8 mouse cellular contexts compared by ENCODE assay signal in the genomic region with DNA sequence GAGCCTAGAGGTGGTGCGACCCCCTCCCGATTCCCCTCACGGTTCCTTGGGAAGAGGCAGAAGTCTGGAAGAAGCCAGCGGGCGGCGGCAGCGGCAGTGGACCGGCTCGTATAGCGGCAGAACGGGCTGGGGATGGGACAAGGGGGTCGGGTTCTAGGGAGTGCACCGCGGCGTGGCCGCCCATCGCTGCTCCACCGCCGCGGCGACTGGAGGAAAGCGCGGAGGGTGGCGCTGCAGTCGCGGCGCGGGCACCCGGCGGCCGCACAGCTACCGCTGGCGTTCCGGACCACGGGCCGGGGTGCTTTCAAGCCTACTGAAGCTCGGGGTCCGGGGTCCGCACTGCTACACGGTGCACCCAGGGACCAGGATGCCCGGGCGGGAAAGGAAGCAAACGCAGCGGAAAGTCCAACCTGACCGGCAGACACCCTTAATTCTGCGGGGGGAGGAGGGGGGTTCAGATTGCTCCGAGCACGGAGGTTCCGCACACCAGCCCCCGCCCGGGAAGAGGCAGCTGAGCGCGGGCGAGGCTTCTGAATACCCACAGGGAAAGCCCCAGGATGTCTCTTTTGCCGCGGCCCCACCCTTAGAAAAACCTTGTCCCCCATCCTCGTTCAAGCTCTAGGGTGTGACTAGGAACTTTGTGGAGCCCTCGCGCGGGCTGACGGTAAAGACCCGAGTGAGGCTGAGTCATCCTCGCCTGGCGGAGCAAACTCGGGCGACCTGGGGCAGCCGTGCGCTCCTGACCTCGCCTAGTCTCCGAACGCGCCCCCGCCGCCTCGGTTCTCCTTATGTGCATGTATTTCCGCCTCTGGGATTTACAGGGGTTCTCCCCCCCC. TPM values are rescaled to one million over a fixed set of nuclear protein-coding genes. Genes with fewer than 3 reads are reported as not detected.
DNase-seq lines count a peak whose midpoint lies in the region; ATAC-seq and TF ChIP-seq lines count a peak whose summit lies in the region.

No protein-coding gene starts in this region.

- H3K4me3 ChIP-seq in lung, embryonic 16.5 days (ENCODE audit: low read length): peak overlapping the region; percentile 68
- H3K4me3 ChIP-seq in layer of hippocampus, adult 2 months: peak overlapping the region; percentile 89
- H3K4me3 ChIP-seq in midbrain, embryonic 11.5 days (ENCODE audit: low read depth, low read length): peak overlapping the region; percentile 50
- H3K4me3 ChIP-seq in testis, adult 2 months (ENCODE audit: control insufficient read depth, low read depth, low read length): peak overlapping the region; percentile 55

- TF ChIP-seq POLR2A in testis, adult 2 months (IDR thresholded peaks at IDR 0.05; ENCODE audit: control insufficient read depth, low read depth, low read length): no peak

- peak overlapping the region; percentile 97 for H3K4me2 ChIP-seq in lung, embryonic 16.5 days (ENCODE audit: low read depth, low read length)
- H3K4me2 ChIP-seq in midbrain, embryonic 11.5 days: peak overlapping the region; percentile 97

- no peak overlapping the region for H3K27ac ChIP-seq in lung, embryonic 16.5 days (ENCODE audit: low read length)
- peak overlapping the region; percentile 91 for H3K27ac ChIP-seq in layer of hippocampus, adult 2 months
- peak overlapping the region; percentile 79 for H3K27ac ChIP-seq in midbrain, embryonic 11.5 days (ENCODE audit: low read depth, low read length)
- no peak overlapping the region for H3K27ac ChIP-seq in testis, adult 2 months (ENCODE audit: control insufficient read depth, insufficient read depth, low read depth, low read length)

- 1% methylated on average over 75 of the region's 76 CpGs for WGBS in lung, embryonic 16.5 days
- WGBS in midbrain, embryonic 11.5 days: under 1% methylated on average over 70 of the region's 76 CpGs

- no peaks in the 10 kb centered on the region for H3K36me3 ChIP-seq in lung, embryonic 16.5 days (ENCODE audit: control insufficient read depth, insufficient read depth, low read length)
- no peaks in the 10 kb centered on the region for H3K36me3 ChIP-seq in midbrain, embryonic 11.5 days (ENCODE audit: control insufficient read depth, insufficient read depth, low read length)
- no peaks in the 10 kb centered on the region for H3K36me3 ChIP-seq in testis, adult 2 months (ENCODE audit: control insufficient read depth, insufficient read depth, low read length)

- H3K4me1 ChIP-seq in lung, embryonic 16.5 days (replicated peaks; ENCODE audit: control insufficient read depth, insufficient read depth, low read length): peaks cover 7% of the 10 kb centered on the region; the same call in 1 of the 2 replicates
- H3K4me1 ChIP-seq in midbrain, embryonic 11.5 days (ENCODE audit: control insufficient read depth, insufficient read depth, low read length): peaks cover 7% of the 10 kb centered on the region
- peaks cover 22% of the 10 kb centered on the region for H3K4me1 ChIP-seq in testis, adult 2 months (ENCODE audit: control insufficient read depth, insufficient read depth, low read length)

- H3K9ac ChIP-seq in lung, embryonic 16.5 days (ENCODE audit: low read length): peak overlapping the region; percentile 61
- H3K9ac ChIP-seq in midbrain, embryonic 11.5 days (ENCODE audit: low read length): peak overlapping the region; percentile 79

- H3K27me3 ChIP-seq in lung, embryonic 16.5 days (ENCODE audit: control insufficient read depth, insufficient read depth, low read depth, low read length): peaks cover 66% of the 10 kb centered on the region
- H3K27me3 ChIP-seq in midbrain, embryonic 11.5 days (ENCODE audit: control insufficient read depth, insufficient read depth, low read length): peaks cover 25% of the 10 kb centered on the region
- H3K27me3 ChIP-seq in testis, adult 2 months (ENCODE audit: control insufficient read depth, insufficient read depth, low read length): no peaks in the 10 kb centered on the region

- H3K9me3 ChIP-seq in lung, embryonic 16.5 days (ENCODE audit: control insufficient read depth, low read length): no peaks in the 10 kb centered on the region
- no peaks in the 10 kb centered on the region for H3K9me3 ChIP-seq in midbrain, embryonic 11.5 days (ENCODE audit: control insufficient read depth, low read length)

- peak; percentile 52 for TF ChIP-seq CTCF in layer of hippocampus, adult 2 months (conservative IDR thresholded peaks at IDR 0.05)
- TF ChIP-seq CTCF in testis, adult 2 months (IDR thresholded peaks at IDR 0.05; ENCODE audit: control insufficient read depth, insufficient read depth, insufficient replicate concordance, low read depth, low read length): no peak

- ATAC-seq in lung, embryonic 16.5 days (ENCODE audit: low read depth): peak; percentile 62
- peak; percentile 78 for ATAC-seq in midbrain, embryonic 11.5 days (ENCODE audit: low FRiP score)

- DNase-seq in lung, postnatal 25 days (ENCODE audit: low spot score): no peak
- peak; percentile 62 to 73 for DNase-seq in cerebellum, postnatal 10 days
- peak; percentile 56 to 60 for DNase-seq in frontal cortex, postnatal 36 days (ENCODE audit: low spot score in 2 of 2)
- peak in 1 of 2 experiments; percentile 58 for DNase-seq in layer of hippocampus, adult 2 months (ENCODE audit: low spot score in 2 of 2)
- DNase-seq in midbrain, embryonic 11.5 days (ENCODE audit: low spot score, missing footprints): peak; percentile 97
- DNase-seq in T-cell, adult 2 months (ENCODE audit: low spot score): no peak

RNA-seq across cellular contexts. Expression of a gene that starts 0.9 kb away (rescaled TPM):
- 0.64 and 0.98 TPM in 2 replicates for polyA plus RNA-seq in lung, embryonic 16.5 days (2015; fragmentation: Nextera tagmentation; extraction: Ambion mirVana)
- total RNA-seq in layer of hippocampus, adult 2 months (2021): 100 to 1,000 TPM in 1 of 2 experiments, 10 to 100 TPM in 1; 98.7 to 101 TPM
- polyA plus RNA-seq in midbrain, embryonic 11.5 days (2014; fragmentation: Nextera tagmentation; extraction: Ambion mirVana): 16.2 and 16.7 TPM in 2 replicates
- 4.0 and 4.6 TPM in 2 replicates for polyA plus RNA-seq in testis, adult 2 months (2012; rRNA removed)

Comparison
In these comparisons a context has a peak if more than half of its experiments do, and no peak if none do; other contexts are left out.
1. H3K27ac ChIP-seq: peak in layer of hippocampus, adult 2 months (single experiment) and midbrain, embryonic 11.5 days (single experiment); none in lung, embryonic 16.5 days (single experiment) and testis, adult 2 months (single experiment).
2. DNase-seq: peak in cerebellum, postnatal 10 days (2 of 2), frontal cortex, postnatal 36 days (2 of 2) and midbrain, embryonic 11.5 days (single experiment); none in lung, postnatal 25 days (single experiment) and T-cell, adult 2 months (single experiment).
3. Peak in every context shown above with its lines, with median percentiles within 50 percentile points of each other: H3K4me3 ChIP-seq.